16 mouse cellular contexts compared by ENCODE assay signal in the genomic region with DNA sequence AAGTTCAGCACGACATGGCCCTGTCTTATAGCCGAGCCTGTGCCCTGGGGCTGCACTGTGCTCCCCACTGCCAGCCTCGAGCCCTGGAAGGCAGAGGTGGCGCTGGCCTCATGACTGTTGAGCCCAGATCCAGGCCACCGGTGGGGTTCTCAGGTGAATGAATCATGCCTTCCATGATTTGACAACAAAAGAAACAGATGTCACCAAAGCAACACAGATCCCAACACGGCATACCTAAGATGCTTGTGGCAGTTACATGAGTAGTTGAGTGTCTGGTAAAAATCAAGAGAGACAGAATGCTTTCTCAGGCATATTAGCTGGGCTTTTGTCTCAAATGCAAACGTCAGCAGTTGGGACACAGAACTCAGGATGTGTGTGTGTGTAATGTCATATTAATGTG. TPM values are rescaled to one million over a fixed set of nuclear protein-coding genes. Genes with fewer than 3 reads are reported as not detected.
A peak's percentile ranks its signal among the peaks of the same experiment; 100 is the strongest.
DNase-seq lines count a peak whose midpoint lies in the region; ATAC-seq and TF ChIP-seq lines count a peak whose summit lies in the region.
"Had no signal": no experiment of that assay in that cellular context is flagged by ENCODE, and none has a peak within 500 bp of the region (broad histone marks: within the 10 kb centered on the region; RNA-seq: fewer than 3 reads in every experiment).

No protein-coding gene starts in this region.

- no peak overlapping the region for H3K9ac ChIP-seq in forebrain, embryonic 11.5 days (ENCODE audit: low read length)
- no peak overlapping the region for H3K9ac ChIP-seq in limb, embryonic 13.5 days
- H3K9ac ChIP-seq: midbrain, embryonic 12.5 days had no signal

- ATAC-seq in forebrain, embryonic 11.5 days (replicated peaks; ENCODE audit: low FRiP score) = no peak
- no peak for ATAC-seq in limb, embryonic 13.5 days (ENCODE audit: low FRiP score, low read depth)
- ATAC-seq: forebrain, embryonic 16.5 days had no signal

- no peaks in the 10 kb centered on the region for H3K9me3 ChIP-seq in forebrain, embryonic 10.5 days
- H3K9me3 ChIP-seq in forebrain, embryonic 11.5 days (ENCODE audit: control insufficient read depth, low read length) = no peaks in the 10 kb centered on the region
- no peaks in the 10 kb centered on the region for H3K9me3 ChIP-seq in limb, embryonic 13.5 days
- H3K9me3 ChIP-seq: midbrain, embryonic 12.5 days had no signal

- peaks cover 27% of the 10 kb centered on the region for H3K4me1 ChIP-seq in forebrain, embryonic 10.5 days
- H3K4me1 ChIP-seq in forebrain, embryonic 11.5 days (replicated peaks; ENCODE audit: control insufficient read depth, insufficient read depth, low read length) = peaks cover 5% of the 10 kb centered on the region; the same call in 1 of the 2 replicates
- peaks cover 37% of the 10 kb centered on the region for H3K4me1 ChIP-seq in limb, embryonic 13.5 days
- H3K4me1 ChIP-seq in kidney, adult 2 months (ENCODE audit: control insufficient read depth, insufficient read depth, low read length) = peaks cover 4% of the 10 kb centered on the region; the same call in 1 of the 2 replicates

- DNase-seq in forebrain, embryonic 10.5 days (ENCODE audit: extremely low spot score, low spot score) = no peak
- DNase-seq in forebrain, embryonic 11.5 days (ENCODE audit: low spot score) = no peak
- no peak for DNase-seq in layer of hippocampus, adult 2 months (ENCODE audit: low spot score in 2 of 2)
- DNase-seq in layer of hippocampus, adult 8-10 months (ENCODE audit: low spot score in 2 of 2) = no peak
- peak; percentile 20 for DNase-seq in ZHBTc4 (ENCODE audit: low read depth, low spot score)
- DNase-seq in kidney, adult 2 months = no peak
- no peak for DNase-seq in spleen, adult 18-20 months
- DNase-seq: adrenal gland, adult 8-10 months; cerebellum, adult 8-10 months; gastrocnemius, adult 2 months; layer of hippocampus, adult 9-11 months; lung, postnatal 10 days had no signal

- H3K27me3 ChIP-seq in forebrain, embryonic 10.5 days (ENCODE audit: poor library complexity, severe bottlenecking) = no peaks in the 10 kb centered on the region
- no peaks in the 10 kb centered on the region for H3K27me3 ChIP-seq in forebrain, embryonic 11.5 days (ENCODE audit: control insufficient read depth, insufficient read depth, low read length)
- no peaks in the 10 kb centered on the region for H3K27me3 ChIP-seq in limb, embryonic 13.5 days
- H3K27me3 ChIP-seq in kidney, adult 2 months (replicated peaks; ENCODE audit: control insufficient read depth, insufficient read depth, low read length) = no peaks in the 10 kb centered on the region
- H3K27me3 ChIP-seq: midbrain, embryonic 12.5 days had no signal

- no peak overlapping the region for H3K4me3 ChIP-seq in forebrain, embryonic 10.5 days
- H3K4me3 ChIP-seq in forebrain, embryonic 11.5 days (ENCODE audit: low read depth, low read length) = no peak overlapping the region
- H3K4me3 ChIP-seq in layer of hippocampus, adult 2 months = no peak overlapping the region
- H3K4me3 ChIP-seq in limb, embryonic 13.5 days = no peak overlapping the region
- no peak overlapping the region for H3K4me3 ChIP-seq in kidney, adult 2 months (ENCODE audit: insufficient read depth, low read depth, low read length)
- H3K4me3 ChIP-seq: gastrocnemius, adult 2 months; midbrain, embryonic 12.5 days; myocyte had no signal

- peaks cover 50% of the 10 kb centered on the region for H3K36me3 ChIP-seq in forebrain, embryonic 10.5 days (replicated peaks)
- H3K36me3 ChIP-seq in forebrain, embryonic 11.5 days (ENCODE audit: control insufficient read depth, insufficient read depth, low read length) = no peaks in the 10 kb centered on the region; the same call in 1 of the 2 replicates
- H3K36me3 ChIP-seq in limb, embryonic 13.5 days = peaks cover 18% of the 10 kb centered on the region; the same call in 1 of the 2 replicates
- H3K36me3 ChIP-seq in kidney, adult 2 months (ENCODE audit: control insufficient read depth, insufficient read depth, low read length) = no peaks in the 10 kb centered on the region

- no peak for TF ChIP-seq CTCF in layer of hippocampus, adult 2 months (conservative IDR thresholded peaks at IDR 0.05)
- TF ChIP-seq CTCF in kidney, adult 2 months (conservative IDR thresholded peaks at IDR 0.05; ENCODE audit: insufficient read depth, insufficient read length, low read depth, low read length) = no peak

- 74% methylated on average over 7 of the region's 7 CpGs for WGBS in forebrain, embryonic 10.5 days
- 80% methylated on average over 7 of the region's 7 CpGs for WGBS in forebrain, embryonic 11.5 days
- WGBS in limb, embryonic 13.5 days = 25% methylated on average over 7 of the region's 7 CpGs
- 69% methylated on average over 7 of the region's 7 CpGs for WGBS in kidney, adult 2 months

- TF ChIP-seq POLR2A in kidney, adult 2 months (IDR thresholded peaks at IDR 0.05; ENCODE audit: low read depth, low read length) = no peak

- H3K4me2 ChIP-seq in forebrain, embryonic 11.5 days (ENCODE audit: low read depth, low read length, severe bottlenecking) = no peak overlapping the region
- no peak overlapping the region for H3K4me2 ChIP-seq in limb, embryonic 13.5 days (replicated peaks)
- H3K4me2 ChIP-seq: midbrain, embryonic 12.5 days had no signal

- H3K27ac ChIP-seq in forebrain, embryonic 10.5 days = peak overlapping the region; percentile 51; the same call in 1 of the 2 replicates
- H3K27ac ChIP-seq in forebrain, embryonic 11.5 days (ENCODE audit: low read depth, low read length) = no peak overlapping the region
- H3K27ac ChIP-seq in layer of hippocampus, adult 2 months = 0 out of 2 replicates have a peak overlapping the region, but pooled peaks have one; percentile 28
- peak overlapping the region; percentile 52; the same call in 1 of the 2 replicates for H3K27ac ChIP-seq in limb, embryonic 13.5 days
- H3K27ac ChIP-seq in kidney, adult 2 months (ENCODE audit: insufficient read depth, low read depth, low read length) = no peak overlapping the region
- H3K27ac ChIP-seq: gastrocnemius, adult 2 months; midbrain, embryonic 12.5 days had no signal

RNA-seq across cellular contexts. Expression of gene F2r, which starts 25.5 kb away (rescaled TPM):
- 106 and 110 TPM in 2 replicates for polyA plus RNA-seq in forebrain, embryonic 10.5 days (2016; fragmentation: Nextera tagmentation; extraction: Ambion mirVana)
- 121 and 122 TPM in 2 replicates for polyA plus RNA-seq in forebrain, embryonic 11.5 days (2014; fragmentation: Nextera tagmentation; extraction: Ambion mirVana)
- 1 to 10 TPM; 4.6 to 5.7 TPM for total RNA-seq in layer of hippocampus, adult 2 months (2021)
- 1 to 10 TPM; 3.7 to 6.5 (median 5.1) TPM for total RNA-seq in layer of hippocampus, adult 8-10 months (2022)
- polyA plus RNA-seq in limb, embryonic 13.5 days (2015; fragmentation: Nextera tagmentation; extraction: Ambion mirVana) = 101 and 102 TPM in 2 replicates
- 39.9 and 42.2 TPM in 2 replicates for polyA plus RNA-seq in kidney, adult 2 months (2012; rRNA removed)

RNA-seq across cellular contexts. Expression of gene F2rl2, which starts 52.9 kb away (rescaled TPM):
- polyA plus RNA-seq in forebrain, embryonic 10.5 days (2016; fragmentation: Nextera tagmentation; extraction: Ambion mirVana) = 1.9 and 2.2 TPM in 2 replicates
- 2.3 and 3.1 TPM in 2 replicates for polyA plus RNA-seq in forebrain, embryonic 11.5 days (2014; fragmentation: Nextera tagmentation; extraction: Ambion mirVana)
- total RNA-seq in layer of hippocampus, adult 2 months (2021) = under 1 TPM; 0.15 to 0.17 TPM
- under 1 TPM; 0.34 to 0.55 (median 0.49) TPM for total RNA-seq in layer of hippocampus, adult 8-10 months (2022)
- polyA plus RNA-seq in limb, embryonic 13.5 days (2015; fragmentation: Nextera tagmentation; extraction: Ambion mirVana) = 0.38 and 0.98 TPM in 2 replicates
- 0.20 and 0.28 TPM in 2 replicates for polyA plus RNA-seq in kidney, adult 2 months (2012; rRNA removed)
- total RNA-seq: gastrocnemius, adult 2 months had no signal

Comparison
In these comparisons a context has a peak if more than half of its experiments do, and no peak if none do; other contexts are left out.
1. H3K27ac ChIP-seq: peak in forebrain, embryonic 10.5 days (single experiment), layer of hippocampus, adult 2 months (single experiment) and limb, embryonic 13.5 days (single experiment); none in forebrain, embryonic 11.5 days (single experiment) and kidney, adult 2 months (single experiment).